Mouse (Mus musculus): ENCODE measurements around the gene Ring1. TPM values are rescaled to one million over a fixed set of nuclear protein-coding genes. Genes with fewer than 3 reads are reported as not detected.
"Not testable (repeated sequence)": the region's sequence is repeated elsewhere in the genome, so short reads cannot be mapped to it uniquely, and the experiment has no call there.

The Ring1 gene
- polyA plus RNA-seq, 1 experiment from 2014 or later = 19.3 TPM

GRCm38 (mm10) chr17:33981192-33981909 is 43.1 kb downstream of the Ring1 start:
- Histone ChIP-seq H3K4me1 (peaks cover 19% of the 10 kb centered on the region; the same call in 1 of the 2 replicates), H3K4me3 (replicated peaks) (peak overlapping the region; percentile 51), H3K27ac (peak overlapping the region; percentile 82), H3K27me3 (replicated peaks) (peaks cover 36% of the 10 kb centered on the region), H3K4me2 (peak overlapping the region; percentile 79)
- ATAC-seq (ENCODE audit: insufficient read depth, low FRiP score, low read depth) = peak; percentile 77
- H3K36me3 ChIP-seq, H3K9me3 ChIP-seq, H3K9ac ChIP-seq: not testable (repeated sequence)
- WGBS = under 1% methylated on average over 27 of the region's 27 CpGs

- Histone ChIP-seq H3K9me3 (no peaks in the 10 kb centered on the region), H3K4me2 (peak overlapping the region; percentile 79), H3K4me3 (replicated peaks) (no peak overlapping the region), H3K9ac (no peak overlapping the region), H3K27me3 (replicated peaks) (peaks cover 42% of the 10 kb centered on the region), H3K36me3 (no peaks in the 10 kb centered on the region), H3K27ac (no peak overlapping the region), H3K4me1 (peaks cover 19% of the 10 kb centered on the region; the same call in 1 of the 2 replicates)
- no peak for ATAC-seq (ENCODE audit: insufficient read depth, low FRiP score, low read depth)
- 74% methylated on average over 19 of the region's 19 CpGs for WGBS
These were observed 44.1 kb downstream of the Ring1 start for GRCm38 (mm10) chr17:33980181-33981035.

GRCm38 (mm10) chr17:33979512-33980050 is 44.9 kb downstream of the Ring1 start:
- H3K4me2 ChIP-seq = no peak overlapping the region
- H3K9me3 ChIP-seq = no peaks in the 10 kb centered on the region
- no peaks in the 10 kb centered on the region for H3K36me3 ChIP-seq
- H3K9ac ChIP-seq = no peak overlapping the region
- peaks cover 19% of the 10 kb centered on the region; the same call in 1 of the 2 replicates for H3K4me1 ChIP-seq
- ATAC-seq (ENCODE audit: insufficient read depth, low FRiP score, low read depth) = no peak
- no peak overlapping the region for H3K27ac ChIP-seq
- 69% methylated on average over 6 of the region's 6 CpGs for WGBS
- no peak overlapping the region for H3K4me3 ChIP-seq (replicated peaks)
- peaks cover 42% of the 10 kb centered on the region for H3K27me3 ChIP-seq (replicated peaks)

GRCm38 (mm10) chr17:33978631-33979031 is 45.8 kb downstream of the Ring1 start:
- peaks cover 19% of the 10 kb centered on the region; the same call in 1 of the 2 replicates for H3K4me1 ChIP-seq
- 1% methylated on average over 16 of the region's 17 CpGs for WGBS
- H3K36me3 ChIP-seq = no peaks in the 10 kb centered on the region
- peaks cover 42% of the 10 kb centered on the region for H3K27me3 ChIP-seq (replicated peaks)
- ATAC-seq (ENCODE audit: insufficient read depth, low FRiP score, low read depth) = peak; percentile 85
- H3K4me3 ChIP-seq (replicated peaks) = peak overlapping the region; percentile 42
- H3K4me2 ChIP-seq = peak overlapping the region; percentile 81
- H3K9ac ChIP-seq = no peak overlapping the region
- H3K9me3 ChIP-seq = no peaks in the 10 kb centered on the region
- no peak overlapping the region for H3K27ac ChIP-seq

- Histone ChIP-seq H3K27me3 (replicated peaks) (peaks cover 42% of the 10 kb centered on the region), H3K9ac (no peak overlapping the region), H3K9me3 (no peaks in the 10 kb centered on the region), H3K27ac (no peak overlapping the region), H3K4me1 (peaks cover 19% of the 10 kb centered on the region; the same call in 1 of the 2 replicates), H3K36me3 (no peaks in the 10 kb centered on the region), H3K4me3 (replicated peaks) (peak overlapping the region; percentile 42), H3K4me2 (peak overlapping the region; percentile 81)
- ATAC-seq (ENCODE audit: insufficient read depth, low FRiP score, low read depth) = no peak
- 2% methylated on average over 57 of the region's 57 CpGs for WGBS
These were observed 46.5 kb downstream of the Ring1 start for GRCm38 (mm10) chr17:33977861-33978557.

- 62% methylated on average over 3 of the region's 3 CpGs for WGBS
- no peak overlapping the region for H3K27ac ChIP-seq
These were observed 50.9 kb downstream of the Ring1 start for GRCm38 (mm10) chr17:33973572-33973971.

GRCm38 (mm10) chr17:33972691-33973090 is 51.8 kb downstream of the Ring1 start:
- no peak overlapping the region for H3K4me3 ChIP-seq (replicated peaks)
- H3K9ac ChIP-seq = no peak overlapping the region
- WGBS = 9% methylated on average over 1 of the region's 1 CpGs
- H3K36me3 ChIP-seq = no peaks in the 10 kb centered on the region
- peaks cover 14% of the 10 kb centered on the region for H3K27me3 ChIP-seq (replicated peaks)
- H3K27ac ChIP-seq = no peak overlapping the region
- H3K9me3 ChIP-seq = no peaks in the 10 kb centered on the region
- no peak overlapping the region for H3K4me2 ChIP-seq
- no peak for ATAC-seq (ENCODE audit: insufficient read depth, low FRiP score, low read depth)
- H3K4me1 ChIP-seq = 0 out of 2 replicates have a peak, but pooled peaks cover 1% of the 10 kb centered on the region

More at GRCm38 (mm10) chr17:33973572-33973971, 50.9 kb downstream of the Ring1 start:
- H3K9ac ChIP-seq = no peak overlapping the region
- no peak overlapping the region for H3K4me2 ChIP-seq
- no peaks in the 10 kb centered on the region for H3K36me3 ChIP-seq
- H3K9me3 ChIP-seq = no peaks in the 10 kb centered on the region
- H3K4me1 ChIP-seq = peaks cover 10% of the 10 kb centered on the region; the same call in 1 of the 2 replicates
- no peak for ATAC-seq (ENCODE audit: insufficient read depth, low FRiP score, low read depth)
- no peak overlapping the region for H3K4me3 ChIP-seq (replicated peaks)
- peaks cover 23% of the 10 kb centered on the region for H3K27me3 ChIP-seq (replicated peaks)

MicroRNAs encoded within 50 kb of the gene (microRNA counts, 519-probe panel; counts per million panel counts)
- 1,208 counts per million, percentile 4 among the panel's probes with 10 or more counts for microRNA mmu-miR-219

Small RNAs within 50 kb of the gene (microRNA-seq; reads per million reads assigned to microRNA genes)
- gene Mir219a-1 (1.2 reads per million), gene Mir219c (not detected)

Other genes starting within 250 kb of the Ring1 start
- 22.6 and 24.7 TPM in 2 replicates for gene Angptl4, start 242.8 kb downstream of the Ring1 start, polyA plus RNA-seq (2015; fragmentation: Nextera tagmentation; extraction: Ambion mirVana)
- 31.4 and 31.5 TPM in 2 replicates for gene Kank3, start 214.2 kb downstream of the Ring1 start, polyA plus RNA-seq (2015; fragmentation: Nextera tagmentation; extraction: Ambion mirVana)
- 888 and 917 TPM in 2 replicates for gene Rps28, start 200.1 kb downstream of the Ring1 start, polyA plus RNA-seq (2015; fragmentation: Nextera tagmentation; extraction: Ambion mirVana)
- 459 and 493 TPM in 2 replicates for gene Ndufa7, start 200.1 kb downstream of the Ring1 start, polyA plus RNA-seq (2015; fragmentation: Nextera tagmentation; extraction: Ambion mirVana)
- 59.1 and 62.6 TPM in 2 replicates for gene Cd320, start 181.6 kb downstream of the Ring1 start, polyA plus RNA-seq (2015; fragmentation: Nextera tagmentation; extraction: Ambion mirVana)
- not detected in 2 replicates for gene Gm7029, start 150.8 kb downstream of the Ring1 start, polyA plus RNA-seq (2015; fragmentation: Nextera tagmentation; extraction: Ambion mirVana)
- 7.7 and 7.9 TPM in 2 replicates for gene Kifc1, start 134.0 kb downstream of the Ring1 start, polyA plus RNA-seq (2015; fragmentation: Nextera tagmentation; extraction: Ambion mirVana)
- 0.95 and 1.1 TPM in 2 replicates for gene Platr17, start 119.5 kb downstream of the Ring1 start, polyA plus RNA-seq (2015; fragmentation: Nextera tagmentation; extraction: Ambion mirVana)
- gene Daxx, start 115.3 kb downstream of the Ring1 start, polyA plus RNA-seq (2015; fragmentation: Nextera tagmentation; extraction: Ambion mirVana) = 39.1 and 41.5 TPM in 2 replicates
- gene Tapbp, start 108.8 kb downstream of the Ring1 start, polyA plus RNA-seq (2015; fragmentation: Nextera tagmentation; extraction: Ambion mirVana) = 47.3 and 50.1 TPM in 2 replicates
- gene Zbtb22, start 108.8 kb downstream of the Ring1 start, polyA plus RNA-seq (2015; fragmentation: Nextera tagmentation; extraction: Ambion mirVana) = 15.4 and 16.6 TPM in 2 replicates
- 38.5 and 43.6 TPM in 2 replicates for gene Rgl2, start 95.1 kb downstream of the Ring1 start, polyA plus RNA-seq (2015; fragmentation: Nextera tagmentation; extraction: Ambion mirVana)
- 155 and 159 TPM in 2 replicates for gene Pfdn6, start 84.3 kb downstream of the Ring1 start, polyA plus RNA-seq (2015; fragmentation: Nextera tagmentation; extraction: Ambion mirVana)
- gene Wdr46, start 84.0 kb downstream of the Ring1 start, polyA plus RNA-seq (2015; fragmentation: Nextera tagmentation; extraction: Ambion mirVana) = 36.1 and 40.6 TPM in 2 replicates
- gene B3galt4, start 73.2 kb downstream of the Ring1 start, polyA plus RNA-seq (2015; fragmentation: Nextera tagmentation; extraction: Ambion mirVana) = 7.5 and 8.2 TPM in 2 replicates
- gene Vps52, start 68.9 kb downstream of the Ring1 start, polyA plus RNA-seq (2015; fragmentation: Nextera tagmentation; extraction: Ambion mirVana) = 42.4 and 49.2 TPM in 2 replicates
- gene Rps18, start 68.7 kb downstream of the Ring1 start, polyA plus RNA-seq (2015; fragmentation: Nextera tagmentation; extraction: Ambion mirVana) = 1,803 TPM in 2 replicates
- 112 and 124 TPM in 2 replicates for gene H2-K1, start 24.3 kb downstream of the Ring1 start, polyA plus RNA-seq (2015; fragmentation: Nextera tagmentation; extraction: Ambion mirVana)
- gene H2-Ke6, start 3.4 kb upstream of the Ring1 start, polyA plus RNA-seq (2015; fragmentation: Nextera tagmentation; extraction: Ambion mirVana) = 50.8 and 58.4 TPM in 2 replicates
- 169 and 199 TPM in 2 replicates for gene Slc39a7, start 7.0 kb upstream of the Ring1 start, polyA plus RNA-seq (2015; fragmentation: Nextera tagmentation; extraction: Ambion mirVana)
- gene Rxrb, start 7.1 kb upstream of the Ring1 start, polyA plus RNA-seq (2015; fragmentation: Nextera tagmentation; extraction: Ambion mirVana) = 43.6 and 45.0 TPM in 2 replicates
- gene Col11a2, start 14.8 kb upstream of the Ring1 start, polyA plus RNA-seq (2015; fragmentation: Nextera tagmentation; extraction: Ambion mirVana) = 1.3 and 1.5 TPM in 2 replicates
- gene H2-Oa, start 67.7 kb upstream of the Ring1 start, polyA plus RNA-seq (2015; fragmentation: Nextera tagmentation; extraction: Ambion mirVana) = 0.79 and 1.2 TPM in 2 replicates
- 10.8 and 12.1 TPM in 2 replicates for gene H2-DMa, start 94.9 kb upstream of the Ring1 start, polyA plus RNA-seq (2015; fragmentation: Nextera tagmentation; extraction: Ambion mirVana)
- 98.3 and 107 TPM in 2 replicates for gene Brd2, start 98.0 kb upstream of the Ring1 start, polyA plus RNA-seq (2015; fragmentation: Nextera tagmentation; extraction: Ambion mirVana)
- gene H2-DMb2, start 118.6 kb upstream of the Ring1 start, polyA plus RNA-seq (2015; fragmentation: Nextera tagmentation; extraction: Ambion mirVana) = 0.58 and 0.87 TPM in 2 replicates
- gene H2-DMb1, start 128.4 kb upstream of the Ring1 start, polyA plus RNA-seq (2015; fragmentation: Nextera tagmentation; extraction: Ambion mirVana) = 2.2 and 2.8 TPM in 2 replicates
- gene Tap1, start 162.9 kb upstream of the Ring1 start, polyA plus RNA-seq (2015; fragmentation: Nextera tagmentation; extraction: Ambion mirVana) = 7.5 and 7.7 TPM in 2 replicates
- 7.9 and 8.1 TPM in 2 replicates for gene Psmb9, start 163.1 kb upstream of the Ring1 start, polyA plus RNA-seq (2015; fragmentation: Nextera tagmentation; extraction: Ambion mirVana)
- gene Psmb8, start 173.0 kb upstream of the Ring1 start, polyA plus RNA-seq (2015; fragmentation: Nextera tagmentation; extraction: Ambion mirVana) = 12.1 and 14.6 TPM in 2 replicates
- gene Tap2, start 178.8 kb upstream of the Ring1 start, polyA plus RNA-seq (2015; fragmentation: Nextera tagmentation; extraction: Ambion mirVana) = 5.5 and 7.0 TPM in 2 replicates
- 0.17 and 0.18 TPM in 2 replicates for gene H2-Ob, start 214.2 kb upstream of the Ring1 start, polyA plus RNA-seq (2015; fragmentation: Nextera tagmentation; extraction: Ambion mirVana)
- 13.3 and 18.1 TPM in 2 replicates for gene H2-Ab1, start 233.0 kb upstream of the Ring1 start, polyA plus RNA-seq (2015; fragmentation: Nextera tagmentation; extraction: Ambion mirVana)